26 mouse cellular contexts compared by ENCODE assay signal in the genomic region with DNA sequence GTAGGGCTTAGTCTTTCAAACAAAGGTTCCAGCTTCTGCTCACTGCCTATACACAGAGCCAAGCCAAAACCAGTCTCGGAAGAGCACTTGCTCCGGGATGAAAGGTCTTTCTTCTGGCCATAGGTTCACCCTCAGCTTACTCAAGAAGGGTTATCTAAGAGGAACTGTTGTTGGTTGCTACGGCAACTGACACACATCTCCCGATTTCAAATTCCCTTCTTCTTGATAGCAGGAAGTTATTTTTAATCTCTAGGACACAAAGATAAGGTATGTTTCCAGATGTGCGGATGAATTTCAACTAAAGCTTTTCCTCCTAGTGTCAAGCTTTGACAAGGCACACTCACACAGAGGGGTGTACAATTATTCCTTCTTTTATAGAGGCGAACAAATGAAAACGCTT. TPM values are rescaled to one million over a fixed set of nuclear protein-coding genes. Genes with fewer than 3 reads are reported as not detected.
DNase-seq lines count a peak whose midpoint lies in the region; ATAC-seq and TF ChIP-seq lines count a peak whose summit lies in the region.
"Had no signal": no experiment of that assay in that cellular context is flagged by ENCODE, and none has a peak within 500 bp of the region (broad histone marks: within the 10 kb centered on the region; RNA-seq: fewer than 3 reads in every experiment).

No protein-coding gene starts in this region.

- H3K9ac ChIP-seq in forebrain, embryonic 12.5 days = no peak overlapping the region
- no peak overlapping the region for H3K9ac ChIP-seq in forebrain, embryonic 14.5 days (ENCODE audit: low read length)
- no peak overlapping the region for H3K9ac ChIP-seq in MEL (ENCODE audit: control insufficient read depth, low read depth, low read length, poor library complexity, severe bottlenecking)
- H3K9ac ChIP-seq: embryonic facial prominence, embryonic 15.5 days; heart, embryonic 13.5 days; hindbrain, embryonic 12.5 days had no signal

- peaks cover 40% of the 10 kb centered on the region for H3K36me3 ChIP-seq in forebrain, embryonic 12.5 days (replicated peaks)
- peaks cover 44% of the 10 kb centered on the region; the same call in 1 of the 2 replicates for H3K36me3 ChIP-seq in forebrain, embryonic 14.5 days (ENCODE audit: control insufficient read depth, insufficient read depth, low read length)
- peaks cover 12 to 22% of the 10 kb centered on the region in 2 experiments for H3K36me3 ChIP-seq in MEL (ENCODE audit: control insufficient read depth in 1 of 2, insufficient read depth in 2 of 2, low read length in 2 of 2)
- H3K36me3 ChIP-seq: embryonic facial prominence, embryonic 15.5 days had no signal

- no peak for TF ChIP-seq RAD21 in MEL (IDR thresholded peaks at IDR 0.05; ENCODE audit: low read depth, low read length)

- H3K4me1 ChIP-seq in forebrain, embryonic 12.5 days = peaks cover 7% of the 10 kb centered on the region; the same call in 1 of the 2 replicates
- H3K4me1 ChIP-seq in forebrain, embryonic 14.5 days (ENCODE audit: control insufficient read depth, insufficient read depth, low read length) = no peaks in the 10 kb centered on the region
- H3K4me1 ChIP-seq in MEL (ENCODE audit: control insufficient read depth in 1 of 2, insufficient read depth in 2 of 2, low read length in 2 of 2) = peaks cover 3 to 7% of the 10 kb centered on the region in 2 experiments; a peak in 2 of 4 replicates

- TF ChIP-seq POLR2A in MEL (IDR thresholded peaks at IDR 0.05; ENCODE audit: control insufficient read depth in 1 of 2, insufficient read depth in 1 of 2, low read depth in 1 of 2, low read length in 2 of 2, poor library complexity in 1 of 2) = no peak

- no peaks in the 10 kb centered on the region for H3K79me2 ChIP-seq in MEL (ENCODE audit: control insufficient read depth, insufficient read depth, low read length, poor library complexity)

- H3K27ac ChIP-seq in forebrain, embryonic 12.5 days = peak overlapping the region; percentile 53; the same call in 1 of the 2 replicates
- no peak overlapping the region for H3K27ac ChIP-seq in forebrain, embryonic 14.5 days (ENCODE audit: low read depth, low read length)
- peak overlapping the region; percentile 14; the same call in 1 of the 2 replicates for H3K27ac ChIP-seq in layer of hippocampus, adult 2 months
- no peak overlapping the region for H3K27ac ChIP-seq in MEL (ENCODE audit: control insufficient read depth, low read depth, low read length)
- H3K27ac ChIP-seq: embryonic facial prominence, embryonic 15.5 days; gastrocnemius, adult 2 months; heart, embryonic 13.5 days; hindbrain, embryonic 12.5 days; hindbrain, postnatal 0 days had no signal

- no peaks in the 10 kb centered on the region for H3K9me3 ChIP-seq in forebrain, embryonic 12.5 days
- H3K9me3 ChIP-seq in forebrain, embryonic 14.5 days (replicated peaks; ENCODE audit: control insufficient read depth, low read length) = no peaks in the 10 kb centered on the region
- no peaks in the 10 kb centered on the region for H3K9me3 ChIP-seq in MEL (replicated peaks; ENCODE audit: insufficient read depth, low read length)
- H3K9me3 ChIP-seq: embryonic facial prominence, embryonic 15.5 days; G1E; heart, embryonic 13.5 days; hindbrain, embryonic 12.5 days had no signal

- TF ChIP-seq CTCF in layer of hippocampus, adult 2 months (conservative IDR thresholded peaks at IDR 0.05) = no peak
- TF ChIP-seq CTCF in MEL (IDR thresholded peaks at IDR 0.05 in 2 of 3, conservative IDR thresholded peaks at IDR 0.05 in 1 of 3; ENCODE audit: control insufficient read depth in 1 of 3, insufficient read depth in 1 of 3, low read depth in 2 of 3, low read length in 3 of 3, poor library complexity in 1 of 3, severe bottlenecking in 1 of 3) = no peak

- 88% methylated on average over 7 of the region's 7 CpGs for WGBS in forebrain, embryonic 12.5 days
- 86% methylated on average over 7 of the region's 7 CpGs for WGBS in forebrain, embryonic 14.5 days

- no peak for DNase-seq in forebrain, embryonic 14.5 days (ENCODE audit: low spot score)
- DNase-seq in layer of hippocampus, adult 2 months (ENCODE audit: low spot score in 2 of 2) = no peak
- DNase-seq in layer of hippocampus, postnatal 14 days (ENCODE audit: low spot score in 2 of 2) = no peak
- peak; percentile 62 for DNase-seq in MEL (ENCODE audit: low read depth, low spot score)
- DNase-seq in heart, adult 11 months = no peak
- no peak for DNase-seq in thymus, adult 18-20 months
- DNase-seq: adrenal gland, adult 2 months; B cell, adult 2 months; cerebellum, adult 11-12 months; cerebellum, adult 9-10 months; cerebellum, postnatal 25 days; embryo, embryonic 11 days; gastrocnemius, adult 2 months; gastrocnemius, postnatal 25 days; heart, postnatal 36 days; kidney, adult 11 months had no signal

- no peaks in the 10 kb centered on the region for H3K27me3 ChIP-seq in forebrain, embryonic 12.5 days
- no peaks in the 10 kb centered on the region for H3K27me3 ChIP-seq in forebrain, embryonic 14.5 days (replicated peaks; ENCODE audit: control insufficient read depth, insufficient read depth, low read length)
- no peaks in the 10 kb centered on the region for H3K27me3 ChIP-seq in MEL (ENCODE audit: control insufficient read depth in 1 of 2, insufficient read depth in 2 of 2, low read length in 2 of 2)
- H3K27me3 ChIP-seq: embryonic facial prominence, embryonic 15.5 days; hindbrain, embryonic 12.5 days; Patski had no signal

- peak; percentile 46 to 53; a peak in 2 of 4 replicates for TF ChIP-seq EP300 in MEL (IDR thresholded peaks at IDR 0.05; ENCODE audit: low read depth in 1 of 2, low read length in 2 of 2)

- no peak for ATAC-seq in forebrain, embryonic 12.5 days (ENCODE audit: low FRiP score)
- ATAC-seq in forebrain, embryonic 14.5 days = no peak
- ATAC-seq in common myeloid progenitor, adult 5-6 weeks (replicated peaks; ENCODE audit: low read depth, poor library complexity, severe bottlenecking) = 0 out of 2 replicates have a peak, but pooled peaks have one; percentile 19
- ATAC-seq: CD4-positive, CD25-positive, alpha-beta regulatory T cell, adult 4 months; hindbrain, postnatal 0 days; Patski had no signal

- no peak overlapping the region for H3K4me3 ChIP-seq in forebrain, embryonic 12.5 days (replicated peaks)
- H3K4me3 ChIP-seq in forebrain, embryonic 14.5 days (ENCODE audit: low read depth, low read length) = no peak overlapping the region
- no peak overlapping the region for H3K4me3 ChIP-seq in layer of hippocampus, adult 2 months
- no peak overlapping the region for H3K4me3 ChIP-seq in MEL (ENCODE audit: control insufficient read depth in 1 of 2, insufficient read depth in 1 of 2, low read depth in 2 of 2, low read length in 2 of 2)
- H3K4me3 ChIP-seq: embryonic facial prominence, embryonic 15.5 days; erythroblast, embryonic 14.5 days; gastrocnemius, adult 2 months; heart, embryonic 13.5 days; hindbrain, embryonic 12.5 days had no signal

- no peak overlapping the region for H3K4me2 ChIP-seq in forebrain, embryonic 12.5 days
- no peak overlapping the region for H3K4me2 ChIP-seq in forebrain, embryonic 14.5 days (ENCODE audit: low read length)
- H3K4me2 ChIP-seq: embryonic facial prominence, embryonic 15.5 days; heart, embryonic 13.5 days; hindbrain, embryonic 12.5 days had no signal

TF ChIP-seq in MEL, 35 proteins besides CTCF, POLR2A, EP300 and RAD21:
- TF ChIP-seq TCF12 (IDR thresholded peaks at IDR 0.05; ENCODE audit: low read depth, low read length) (peak; percentile 58; the same call in 1 of the 2 replicates), SIN3A (IDR thresholded peaks at IDR 0.05; ENCODE audit: low read length) (peak; percentile 59), MAZ (IDR thresholded peaks at IDR 0.05; ENCODE audit: low read depth, low read length) (no peak), MYB (IDR thresholded peaks at IDR 0.05; ENCODE audit: low read depth, low read length) (no peak), UBTF (IDR thresholded peaks at IDR 0.05; ENCODE audit: borderline replicate concordance, insufficient read depth, low read depth, low read length) (no peak), RCOR1 (IDR thresholded peaks at IDR 0.05; ENCODE audit: low read depth, low read length) (peak; percentile 56; the same call in 1 of the 2 replicates), MEF2A (IDR thresholded peaks at IDR 0.05; ENCODE audit: extremely low read depth, insufficient replicate concordance, low read depth, low read length, poor library complexity, severe bottlenecking) (peak; percentile 53; the same call in 1 of the 2 replicates), JUND (IDR thresholded peaks at IDR 0.05; ENCODE audit: low read depth, low read length) (no peak), GATA1 (IDR thresholded peaks at IDR 0.05; ENCODE audit: low read depth, low read length) (peak; percentile 79), ZNF384 (IDR thresholded peaks at IDR 0.05; ENCODE audit: low read depth, low read length) (no peak), ELF1 (IDR thresholded peaks at IDR 0.05; ENCODE audit: low read depth, low read length) (peak; percentile 48; the same call in 1 of the 2 replicates), CHD1 (IDR thresholded peaks at IDR 0.05; ENCODE audit: low read depth, low read length) (no peak)
TF ChIP-seq in MEL: peak in this region for 6.

RNA-seq across cellular contexts. Expression of a gene that starts 59.5 kb away (rescaled TPM):
- 11.7 and 15.0 TPM in 2 replicates for polyA plus RNA-seq in forebrain, embryonic 12.5 days (2016; fragmentation: Nextera tagmentation; extraction: Ambion mirVana)
- 15.0 and 18.1 TPM in 2 replicates for polyA plus RNA-seq in forebrain, embryonic 14.5 days (2014; fragmentation: Nextera tagmentation; extraction: Ambion mirVana)
- 100 to 1,000 TPM; 250 to 270 TPM for total RNA-seq in layer of hippocampus, adult 2 months (2021)
- total RNA-seq in layer of hippocampus, postnatal 14 days (2021) = 100 to 1,000 TPM; 220 to 234 TPM
- 14.8 and 15.6 TPM in 2 replicates for total RNA-seq in MEL (2012; rRNA removed)
- 10 to 100 TPM; 30.8 to 73.4 TPM for polyA plus RNA-seq in MEL (2012; ENCODE audit: insufficient read depth in 1 of 2, insufficient read length in 2 of 2, low read depth in 1 of 2, low replicate concordance in 2 of 2, missing spikeins in 1 of 2)
- 4.0 and 13.9 TPM in 2 replicates for total RNA-seq in common myeloid progenitor, adult 5-6 weeks (2017)

Comparison
In these comparisons a context has a peak if more than half of its experiments do, and no peak if none do; other contexts are left out.
1. H3K27ac ChIP-seq: peak in forebrain, embryonic 12.5 days (single experiment) and layer of hippocampus, adult 2 months (single experiment); none in forebrain, embryonic 14.5 days (single experiment) and MEL (single experiment).
2. RNA of a gene that starts 59.5 kb away (total RNA-seq): 250 to 270 TPM in layer of hippocampus, adult 2 months and 220 to 234 TPM in layer of hippocampus, postnatal 14 days; 14.8 to 15.6 TPM in MEL and 4.0 to 13.9 TPM in common myeloid progenitor, adult 5-6 weeks; every median in the first group is over 10 times any median in the second.